Mouse (Mus musculus): ENCODE data around the gene Msl1.
"Not testable (repeated sequence)": the region's sequence is repeated elsewhere in the genome, so short reads cannot be mapped to it uniquely, and the experiment has no call there.

The Msl1 gene

GRCm38 (mm10) chr11:98796515-98797216, 1.4 kb downstream of the Msl1 start:
- DNase-seq (ENCODE audit: low spot score), result no peak

GRCm38 (mm10) chr11:98797306-98797705, 2.0 kb downstream of the Msl1 start:
- no peak for DNase-seq (ENCODE audit: low spot score)

DNA sequence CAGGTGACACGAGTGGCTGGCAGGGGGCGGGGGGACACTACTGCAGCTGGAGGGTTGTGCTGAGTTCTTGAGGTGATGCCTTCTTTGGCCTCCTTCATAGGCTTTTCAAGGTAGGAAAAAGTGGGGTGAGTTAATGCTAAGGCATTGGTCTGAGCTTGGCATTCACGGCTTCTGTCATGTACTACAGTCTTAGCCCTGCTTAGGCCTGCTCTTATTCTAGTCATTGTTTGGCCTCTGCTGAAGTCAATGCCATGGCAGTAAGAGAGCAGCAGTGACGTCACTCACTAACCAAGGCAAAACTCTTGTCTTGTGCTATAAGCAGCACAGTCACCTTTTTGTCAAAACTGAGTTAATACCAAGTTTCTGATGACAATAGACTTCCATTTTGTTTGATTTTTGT, 2.6 kb downstream of the Msl1 start:
- no peak for DNase-seq (ENCODE audit: low spot score)

GRCm38 (mm10) chr11:98804605-98805004, 9.3 kb downstream of the Msl1 start, which contains the start of gene Casc3:
Gene Casc3 (plus strand): TSS chr11:98804905.
- no peak for DNase-seq (ENCODE audit: low spot score)

DNA sequence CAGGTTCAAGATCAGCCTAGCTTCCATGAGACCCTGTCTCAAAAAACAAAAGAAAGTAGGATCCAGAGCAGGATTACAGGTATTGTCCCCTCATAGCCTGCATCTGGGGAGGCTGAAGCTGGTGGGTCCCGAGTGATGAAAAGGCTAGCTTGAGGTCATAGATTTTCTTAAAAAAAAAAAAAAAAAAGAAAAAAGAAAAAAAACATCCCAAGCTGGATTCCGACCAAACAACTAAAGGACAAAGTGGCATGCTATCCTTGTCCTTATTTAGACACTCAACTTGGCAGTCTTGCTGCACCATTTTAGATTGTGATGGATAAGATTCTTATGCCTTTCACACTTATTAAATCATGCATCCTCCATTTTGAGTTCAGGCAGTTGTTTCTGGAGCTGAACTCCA, 13.1 kb downstream of the Msl1 start:
- no peak for DNase-seq (ENCODE audit: low spot score)

- DNase-seq (ENCODE audit: low spot score), result peak; percentile 98
These were observed 14.4 kb downstream of the Msl1 start for GRCm38 (mm10) chr11:98809457-98810290.

DNA sequence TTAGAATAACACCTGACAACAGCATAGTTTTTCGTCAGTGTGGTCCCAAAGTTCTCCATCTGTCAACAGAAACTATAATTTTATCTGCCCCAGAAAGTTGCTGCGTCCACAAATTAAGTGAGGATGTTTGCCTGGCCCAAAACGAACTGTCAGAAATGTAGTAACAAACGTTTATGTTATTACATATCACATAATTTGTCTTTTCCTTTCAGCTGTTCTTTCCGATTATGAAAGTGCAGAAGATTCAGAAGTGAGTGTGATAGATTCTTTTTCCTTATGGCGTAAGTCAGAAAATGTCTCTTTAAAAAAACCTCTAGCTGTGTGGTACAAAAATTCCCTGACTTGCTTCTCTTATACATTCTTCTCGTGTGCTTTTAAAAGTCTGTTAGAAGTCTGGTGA, 15.4 kb downstream of the Msl1 start:
- no peak for DNase-seq (ENCODE audit: low spot score)

- no peak for DNase-seq (ENCODE audit: low spot score)
These were observed 21.5 kb downstream of the Msl1 start for GRCm38 (mm10) chr11:98816706-98817239.

- DNase-seq (ENCODE audit: low spot score), result no peak
These were observed 25.7 kb downstream of the Msl1 start for GRCm38 (mm10) chr11:98820968-98821367.

- DNase-seq (ENCODE audit: low spot score), result not testable (repeated sequence)
These were observed 30.8 kb downstream of the Msl1 start for GRCm38 (mm10) chr11:98826071-98826470.

DNA sequence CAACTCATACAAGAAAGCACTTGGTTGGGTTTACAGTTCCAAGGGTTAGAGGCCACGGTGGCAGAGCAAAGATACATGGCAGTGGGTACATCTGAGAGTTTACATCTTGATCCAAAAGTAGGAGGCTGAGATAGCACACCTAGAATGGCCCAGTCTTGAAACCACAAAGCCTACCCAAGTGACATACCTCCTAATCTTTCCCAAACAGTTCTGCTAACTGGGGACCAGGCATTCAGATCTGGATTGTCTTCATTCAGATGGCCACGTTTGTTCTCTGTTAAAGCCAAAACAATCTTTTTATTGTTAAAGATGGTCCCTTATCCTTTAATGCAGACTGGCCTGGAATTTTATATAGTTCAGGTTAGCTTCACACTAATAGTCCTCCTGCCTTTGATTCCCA, 32.6 kb downstream of the Msl1 start:
- no peak for DNase-seq (ENCODE audit: low spot score)

- DNase-seq (ENCODE audit: low spot score), result no peak
These were observed 33.9 kb downstream of the Msl1 start for GRCm38 (mm10) chr11:98829091-98829775.

DNA sequence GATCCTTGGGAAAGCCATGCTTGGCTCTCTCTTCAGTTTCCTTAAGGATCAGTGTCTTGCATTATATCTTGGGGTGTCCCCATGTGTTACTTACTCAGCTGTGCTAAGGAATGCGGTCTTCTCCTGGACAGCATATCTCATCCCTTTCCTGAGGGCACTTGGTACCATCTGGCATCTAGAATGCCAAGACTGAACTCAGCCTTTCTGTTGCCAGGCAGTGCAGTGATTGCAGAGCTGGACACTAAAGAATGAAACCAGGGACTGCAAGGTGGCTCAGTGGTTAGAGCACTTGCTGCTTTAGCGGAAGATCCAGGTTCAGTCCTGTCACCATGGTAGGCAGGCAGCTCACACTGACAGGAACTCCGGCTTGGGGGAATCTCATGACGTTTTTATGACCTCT, 34.6 kb downstream of the Msl1 start:
- no peak for DNase-seq (ENCODE audit: low spot score)

GRCm38 (mm10) chr11:98835296-98835695, 40.0 kb downstream of the Msl1 start:
- no peak for DNase-seq (ENCODE audit: low spot score)

GRCm38 (mm10) chr11:98835725-98836124, 40.4 kb downstream of the Msl1 start:
- DNase-seq (ENCODE audit: low spot score), result no peak

DNA sequence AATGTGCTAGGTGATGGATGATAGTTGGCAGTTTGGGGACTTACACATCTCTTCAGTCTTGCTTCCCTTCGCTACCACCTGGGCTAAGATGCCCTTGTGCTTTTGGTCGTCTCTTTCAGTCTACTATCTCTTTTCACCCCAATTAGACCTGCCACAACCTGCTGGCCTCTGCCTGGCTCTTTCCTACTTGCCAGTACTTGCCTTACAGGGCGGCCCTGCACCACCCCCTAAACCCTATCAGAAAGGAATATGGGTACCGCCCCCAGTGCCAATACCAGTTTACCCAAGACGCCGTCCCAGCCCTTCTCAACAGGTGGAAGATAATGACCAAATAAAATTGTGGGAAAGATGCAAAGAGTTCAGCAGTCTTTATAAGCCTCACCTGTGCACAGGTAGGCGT, 40.8 kb downstream of the Msl1 start:
- DNase-seq (ENCODE audit: low spot score), result no peak

DNA sequence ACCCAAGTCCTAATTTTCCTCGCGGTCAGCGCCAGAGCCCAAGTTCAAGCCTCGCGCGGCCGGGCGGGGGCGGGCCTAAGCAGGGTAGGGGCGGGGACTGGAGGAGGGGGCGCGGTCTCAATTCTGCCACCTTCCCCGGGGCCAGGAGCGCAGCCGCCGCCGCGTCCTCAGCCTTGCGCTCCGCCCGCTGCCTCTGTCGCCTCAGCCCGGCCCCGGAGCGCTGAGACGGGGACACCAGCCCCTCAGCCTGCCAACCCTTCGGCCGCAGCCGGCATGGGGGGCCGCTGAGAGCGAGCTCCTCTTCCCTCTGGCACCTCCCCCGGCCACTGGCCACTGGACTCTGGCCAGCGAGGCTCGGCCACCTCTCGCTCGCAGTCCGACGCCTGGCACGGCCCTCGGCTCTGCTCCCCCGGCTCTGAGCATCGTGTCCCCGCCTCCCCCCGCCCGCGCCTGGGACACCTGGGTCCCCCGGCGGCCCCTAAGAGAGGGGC, 41.4 kb downstream of the Msl1 start, which contains the start of gene Rapgefl1:
Gene Rapgefl1 (plus strand): TSS at position 135 of the 491 bp plus-strand sequence.
- DNase-seq (ENCODE audit: low spot score), result peak; percentile 66

- no peak for DNase-seq (ENCODE audit: low spot score)
These were observed 42.0 kb downstream of the Msl1 start for GRCm38 (mm10) chr11:98837231-98837704.

DNA sequence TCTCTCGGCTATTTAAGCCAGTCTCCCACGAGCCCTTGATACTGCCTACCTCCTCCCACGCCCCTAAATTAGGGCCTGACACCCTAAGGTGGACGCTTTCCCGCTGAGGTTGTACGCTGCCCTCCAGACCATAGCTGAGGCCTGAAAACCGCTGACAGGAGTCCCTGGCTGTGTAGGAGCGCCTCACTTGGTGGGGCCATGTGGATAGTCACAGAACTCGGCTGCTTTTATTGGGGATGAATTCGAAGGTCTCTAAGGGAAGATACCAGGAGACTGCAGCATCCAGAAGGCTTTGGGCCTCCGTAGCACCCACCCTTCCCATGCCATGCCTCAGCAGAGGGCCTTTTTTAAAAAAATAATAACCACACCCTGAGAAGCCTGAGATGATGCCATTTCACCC, 42.6 kb downstream of the Msl1 start:
- DNase-seq (ENCODE audit: low spot score), result no peak

DNA sequence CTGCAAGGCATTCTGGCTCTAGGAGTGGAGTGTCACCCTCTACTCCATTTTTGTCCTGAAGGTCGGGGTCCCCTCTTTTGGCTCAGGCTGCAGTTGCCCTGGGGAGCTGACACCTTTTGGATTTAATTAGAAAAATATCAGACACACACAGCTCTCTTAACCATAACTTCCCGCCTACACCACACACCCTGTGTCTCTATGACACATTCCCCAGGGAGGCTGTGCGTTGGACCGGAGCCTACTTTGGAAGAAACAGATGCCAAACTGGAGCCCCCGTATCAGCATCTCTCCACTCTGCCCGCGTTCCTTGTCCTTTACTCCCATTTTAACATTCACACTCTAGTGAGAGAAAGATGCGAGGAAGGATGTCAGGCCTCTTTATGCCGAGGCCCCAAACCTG, 43.2 kb downstream of the Msl1 start:
- no peak for DNase-seq (ENCODE audit: low spot score)

- peak; percentile 48 for DNase-seq (ENCODE audit: low spot score)
These were observed 44.1 kb downstream of the Msl1 start for GRCm38 (mm10) chr11:98839402-98839801.

DNA sequence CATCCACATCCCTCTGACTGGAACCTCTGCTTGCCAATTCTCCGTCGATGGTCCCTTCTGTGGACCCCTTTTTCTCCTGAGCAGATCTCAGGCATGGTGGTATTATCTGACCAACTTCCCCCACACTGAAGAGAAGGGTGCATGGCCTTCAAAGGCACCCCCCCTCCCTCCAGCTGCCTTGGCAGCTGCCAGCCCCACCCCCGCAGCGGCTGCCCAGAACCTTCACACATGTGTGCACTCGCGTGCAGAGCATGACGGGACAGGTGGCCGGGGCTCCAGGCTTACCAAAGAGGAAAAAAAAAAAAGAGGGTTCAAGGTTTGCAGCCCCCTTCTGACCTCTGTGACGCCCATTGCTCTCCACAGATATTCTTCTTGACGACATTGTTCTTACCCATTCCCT, 44.6 kb downstream of the Msl1 start:
- no peak for DNase-seq (ENCODE audit: low spot score)
